Mouse (Mus musculus) megakaryocyte-erythroid progenitor cell, adult 5-6 weeks (primary cell): ENCODE results near the gene Fance. TPM values are rescaled to one million over a fixed set of nuclear protein-coding genes. Genes with fewer than 3 reads are reported as not detected.

Experiments
- ATAC-seq: replicated peaks from 2 replicates; pipeline ENCODE4 v1.8.0; 2016; ENCODE audit warnings: mild to moderate bottlenecking, inconsistent platforms; ENCODE audit not compliant: severe bottlenecking, poor library complexity, low FRiP score, low TSS enrichment
- total RNA-seq, 2 experiments: library from RNA; stranded (forward) in 1 of 2; stranded (reverse) in 1 of 2; fragments of 200-1000, 215-1000 nt in 1 of 2; fragments of >200 nt in 1 of 2; fragmentation: Nextera tagmentation in 1 of 2; gene quantifications; 2 replicates each; pipeline ENCODE4 v1.2.3; 2014 to 2017

Gene Fance
- total RNA-seq, 2 experiments from 2014 or later = 47.6 to 56.9 TPM

DNA sequence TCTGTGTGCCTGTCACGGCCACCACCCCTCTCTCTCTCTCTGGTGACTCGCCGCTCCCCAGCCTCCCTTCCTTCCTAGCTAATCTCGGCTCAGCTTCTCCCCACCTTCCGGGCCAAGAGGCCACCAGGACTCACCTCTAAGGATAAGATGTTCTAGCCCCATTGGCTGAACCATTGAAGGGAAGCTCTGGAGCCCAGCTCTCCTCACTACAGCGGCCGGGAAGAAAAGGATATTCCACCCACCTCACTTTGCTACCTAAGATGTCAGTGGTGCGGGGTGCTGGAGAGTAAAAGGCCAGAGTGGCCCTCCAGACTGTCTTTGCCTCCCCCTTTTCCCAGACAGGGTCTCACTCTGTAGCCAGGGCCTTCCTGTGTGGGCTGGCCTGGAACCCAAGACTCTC, 51.8 kb downstream of the Fance start, which contains the start of gene Tulp1:
Gene Tulp1 (minus strand): TSS at position 101 of the 400 bp plus-strand sequence.
- ATAC-seq = no peak

- ATAC-seq = peak; percentile 67
These were observed 55.1 kb downstream of the Fance start for GRCm38 (mm10) chr17:28368449-28368848.

DNA sequence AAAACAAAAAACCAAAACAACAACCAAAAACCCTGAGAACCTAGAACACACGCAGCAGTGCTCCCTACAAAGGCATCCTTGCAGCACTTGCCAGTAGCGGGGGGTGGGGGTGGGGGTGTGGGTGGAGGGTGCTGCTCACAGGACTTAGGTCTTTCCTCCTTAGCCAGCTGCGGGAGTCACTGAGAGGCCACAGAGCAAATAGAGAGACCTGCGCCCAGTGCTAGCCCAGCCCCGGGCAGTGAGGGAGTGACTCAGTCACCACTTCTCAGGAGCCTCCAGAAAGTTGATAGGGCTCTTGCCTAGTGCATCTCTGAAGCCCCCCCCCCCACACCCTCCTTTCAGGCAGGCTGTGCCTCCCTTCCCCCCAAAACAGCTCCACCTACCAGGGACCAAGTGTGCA, 55.7 kb downstream of the Fance start:
- no peak for ATAC-seq

DNA sequence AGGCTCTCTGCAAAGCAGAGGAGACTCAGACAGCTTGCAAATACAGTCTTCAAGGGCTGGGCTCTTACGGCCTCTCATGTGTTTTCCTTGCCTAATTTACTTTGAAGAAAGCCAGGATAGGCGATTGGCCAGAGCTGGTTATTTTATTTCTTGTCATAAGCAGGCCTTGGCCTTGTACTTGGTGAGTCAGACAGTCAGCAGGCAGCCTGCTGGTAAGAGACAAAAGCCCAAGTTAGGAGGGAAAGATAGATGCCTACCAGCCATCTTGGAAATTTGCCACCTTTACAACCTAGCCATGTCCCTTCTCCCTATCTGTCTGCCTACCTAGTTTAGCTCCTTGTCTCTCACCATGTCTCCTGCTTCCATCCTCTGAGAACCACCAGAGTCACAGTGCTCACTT, 58.0 kb downstream of the Fance start:
- no peak for ATAC-seq

DNA sequence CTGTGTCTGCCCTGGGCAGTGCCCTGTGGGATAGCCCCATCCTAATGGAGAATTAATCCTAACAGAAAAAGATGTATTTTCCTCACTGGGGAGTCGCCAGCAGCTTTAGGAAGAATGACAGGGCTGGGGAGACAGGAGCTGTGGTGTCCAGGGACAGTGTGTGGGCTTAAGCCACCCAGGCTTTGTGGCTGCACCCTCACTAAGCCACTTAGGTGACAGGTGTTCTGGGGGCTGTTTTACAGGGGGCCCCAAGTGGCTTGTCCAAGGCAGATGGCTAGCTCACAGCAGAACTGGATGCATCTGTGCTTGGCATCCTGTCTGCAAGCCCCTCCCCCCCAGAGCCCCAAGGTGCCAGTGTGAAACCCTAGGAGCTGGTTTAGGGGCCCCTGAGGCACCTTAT, 58.6 kb downstream of the Fance start:
- ATAC-seq = no peak

DNA sequence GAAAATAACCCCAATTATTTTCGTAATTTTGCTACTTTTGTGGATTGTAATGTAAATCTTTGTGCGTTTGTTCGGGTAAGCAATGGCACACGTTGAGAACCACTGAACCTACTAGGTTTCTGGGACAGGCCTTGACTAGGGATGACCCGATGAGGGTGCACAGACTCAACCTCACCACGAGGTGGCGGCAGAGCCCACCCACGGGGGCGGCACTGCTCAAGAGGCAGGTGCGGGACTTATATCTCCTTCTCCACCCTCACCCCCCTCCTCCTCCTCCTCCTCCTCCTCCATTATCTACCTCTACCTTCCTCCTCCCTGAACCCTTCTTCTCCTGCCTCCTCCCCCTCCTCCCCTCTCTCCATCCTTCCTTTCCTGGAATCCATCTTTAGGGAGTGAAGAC, 60.5 kb downstream of the Fance start:
- ATAC-seq = peak; percentile 83

GRCm38 (mm10) chr17:28374494-28374893, 61.2 kb downstream of the Fance start:
- ATAC-seq = no peak

GRCm38 (mm10) chr17:28375592-28376061, 62.3 kb downstream of the Fance start:
- ATAC-seq = peak; percentile 58

Other genes with a start within 250 kb of the Fance start
- 2.2 TPM in 1 of 2 replicates, not detected in the other for gene Tcp11, start 232.9 kb upstream of the Fance start, total RNA-seq (2014; fragmentation: Nextera tagmentation)
- gene Tcp11, start 232.9 kb upstream of the Fance start, total RNA-seq (2017) = 0.09 and 0.50 TPM in 2 replicates
- gene Scube3, start 171.4 kb upstream of the Fance start, total RNA-seq (2014; fragmentation: Nextera tagmentation) = not detected in 2 replicates
- 0.15 TPM in 1 of 2 replicates, not detected in the other for gene Scube3, start 171.4 kb upstream of the Fance start, total RNA-seq (2017)
- gene Zfp523, start 136.4 kb upstream of the Fance start, total RNA-seq (2014; fragmentation: Nextera tagmentation) = 17.5 and 27.0 TPM in 2 replicates
- gene Zfp523, start 136.4 kb upstream of the Fance start, total RNA-seq (2017) = 8.7 and 13.3 TPM in 2 replicates
- 24.5 and 35.1 TPM in 2 replicates for gene Def6, start 105.7 kb upstream of the Fance start, total RNA-seq (2014; fragmentation: Nextera tagmentation)
- 41.1 and 80.3 TPM in 2 replicates for gene Def6, start 105.7 kb upstream of the Fance start, total RNA-seq (2017)
- gene Ppard, start 80.8 kb upstream of the Fance start, total RNA-seq (2014; fragmentation: Nextera tagmentation) = 7.6 and 9.7 TPM in 2 replicates
- gene Ppard, start 80.8 kb upstream of the Fance start, total RNA-seq (2017) = 1.7 and 2.0 TPM in 2 replicates
- gene Rpl10a, start 15.0 kb downstream of the Fance start, total RNA-seq (2014; fragmentation: Nextera tagmentation) = 3,438 and 3,746 TPM in 2 replicates
- 861 and 1,170 TPM in 2 replicates for gene Rpl10a, start 15.0 kb downstream of the Fance start, total RNA-seq (2017)
- gene Tead3, start 37.3 kb downstream of the Fance start, total RNA-seq (2014; fragmentation: Nextera tagmentation) = 0.20 and 0.37 TPM in 2 replicates
- gene Tead3, start 37.3 kb downstream of the Fance start, total RNA-seq (2017) = 0.30 TPM in 1 of 2 replicates, not detected in the other
- not detected in 2 replicates for gene Tulp1, start 51.7 kb downstream of the Fance start, total RNA-seq (2014; fragmentation: Nextera tagmentation)
- 0.99 TPM in 1 of 2 replicates, not detected in the other for gene Tulp1, start 51.7 kb downstream of the Fance start, total RNA-seq (2017)
- 19.8 and 32.3 TPM in 2 replicates for gene Fkbp5, start 204.0 kb downstream of the Fance start, total RNA-seq (2014; fragmentation: Nextera tagmentation)
- 19.9 and 25.1 TPM in 2 replicates for gene Fkbp5, start 204.0 kb downstream of the Fance start, total RNA-seq (2017)
- not detected in 2 replicates for gene Armc12, start 217.3 kb downstream of the Fance start, total RNA-seq (2014; fragmentation: Nextera tagmentation)
- not detected in 2 replicates for gene Armc12, start 217.3 kb downstream of the Fance start, total RNA-seq (2017)
- gene Clpsl2, start 235.9 kb downstream of the Fance start, total RNA-seq (2014; fragmentation: Nextera tagmentation) = not detected in 2 replicates
- gene Clpsl2, start 235.9 kb downstream of the Fance start, total RNA-seq (2017) = not detected in 2 replicates
- gene Clps, start 247.2 kb downstream of the Fance start, total RNA-seq (2014; fragmentation: Nextera tagmentation) = not detected in 2 replicates
- gene Clps, start 247.2 kb downstream of the Fance start, total RNA-seq (2017) = not detected in 2 replicates